Mouse (Mus musculus) cerebellum, adult 2 months (tissue): ENCODE data around the gene Iqgap1. TPM values are rescaled to one million over a fixed set of nuclear protein-coding genes. Genes with fewer than 3 reads are reported as not detected.
"Not testable (repeated sequence)": the region's sequence is repeated elsewhere in the genome, so short reads cannot be mapped to it uniquely, and the experiment has no call there.

Experiments
- DNase-seq, 2 experiments: peaks; one replicate each; pipeline ENCODE4 v3.0.0; 2021
- H3K27ac ChIP-seq: fragments of 200-500 bp; 2 replicates; pipeline ENCODE4 v1.5.1; 2012; ENCODE audit warnings: low read length, control low read depth, inconsistent platforms; ENCODE audit not compliant: insufficient read depth
- H3K27me3 ChIP-seq: fragments of 200-500 bp; 2 replicates; pipeline ENCODE4 v1.6.1; 2012; ENCODE audit warnings: inconsistent platforms, mild to moderate bottlenecking, low read length, moderate library complexity; ENCODE audit not compliant: control insufficient read depth, insufficient read depth
- H3K4me1 ChIP-seq: fragments of 200-500 bp; 2 replicates; pipeline ENCODE4 v1.6.1; 2011; ENCODE audit warnings: low read length; ENCODE audit not compliant: control insufficient read depth, insufficient read depth
- H3K4me3 ChIP-seq: fragments of 200-500 bp; replicated peaks from 2 replicates; pipeline ENCODE3; 2011; ENCODE audit warnings: mild to moderate bottlenecking, low read depth, low read length, control low read depth; ENCODE audit not compliant: insufficient read depth
- CTCF ChIP-seq: fragments of 200-500 bp; IDR thresholded peaks from 2 replicates; pipeline ENCODE4 v1.5.1; 2011; ENCODE audit warnings: low read depth, mild to moderate bottlenecking, control low read depth, low read length, moderate library complexity, borderline replicate concordance; ENCODE audit not compliant: insufficient read depth
- POLR2A ChIP-seq: fragments of 200-500 bp; IDR thresholded peaks from 2 replicates; pipeline ENCODE4 v1.6.1; 2011; ENCODE audit warnings: low read length, control low read depth, borderline replicate concordance; ENCODE audit not compliant: insufficient read depth
- WGBS: fragments of 180-500 bp; shearing (Covaris S2); methylation state at CpG from one replicate; pipeline ENCODE4 v1.1.7; 2018; 5-methylcytosine and 5-hydroxymethylcytosine counted together
- polyA plus RNA-seq: library from polyadenylated mRNA; depleted of rRNA; stranded (reverse); fragments of >200 nt; gene quantifications from 2 replicates; pipeline ENCODE4 v1.2.3, GENCODE M21; 2012

Gene Iqgap1
- polyA plus RNA-seq, 1 experiment = 21.0 TPM

- H3K4me1 ChIP-seq = no peaks in the 10 kb centered on the region
- WGBS = 50% methylated on average over 12 of the region's 12 CpGs
- no peaks in the 10 kb centered on the region; the same call in 1 of the 2 replicates for H3K27me3 ChIP-seq
- no peak for DNase-seq
- no peak overlapping the region for H3K27ac ChIP-seq
- TF ChIP-seq CTCF (no peak), POLR2A (no peak)
- no peak overlapping the region for H3K4me3 ChIP-seq
Observed at GRCm38 (mm10) chr7:80833651-80834532, 8.1 kb upstream of the Iqgap1 start.

- 17% methylated on average over 14 of the region's 14 CpGs for WGBS
- DNase-seq = not testable (repeated sequence)
Observed at GRCm38 (mm10) chr7:80832996-80833650, 7.3 kb upstream of the Iqgap1 start.

GRCm38 (mm10) chr7:80832191-80832590 lies 6.4 kb upstream of the Iqgap1 start:
- DNase-seq = no peak
- H3K27ac ChIP-seq = no peak overlapping the region
- no peak for TF ChIP-seq CTCF
- WGBS = 20% methylated on average over 4 of the region's 4 CpGs
- no peaks in the 10 kb centered on the region for H3K4me1 ChIP-seq
- no peak overlapping the region for H3K4me3 ChIP-seq
- no peaks in the 10 kb centered on the region; the same call in 1 of the 2 replicates for H3K27me3 ChIP-seq

More at GRCm38 (mm10) chr7:80832996-80833650, 7.3 kb upstream of the Iqgap1 start:
- H3K4me3 ChIP-seq, H3K27me3 ChIP-seq, H3K4me1 ChIP-seq, H3K27ac ChIP-seq: not testable (repeated sequence)

GRCm38 (mm10) chr7:80830193-80830803 lies 4.5 kb upstream of the Iqgap1 start:
- Histone ChIP-seq H3K4me3 (no peak overlapping the region), H3K4me1 (no peaks in the 10 kb centered on the region), H3K27ac (no peak overlapping the region), H3K27me3 (no peaks in the 10 kb centered on the region)
- no peak for TF ChIP-seq CTCF
- TF ChIP-seq POLR2A = no peak
- 83% methylated on average over 15 of the region's 15 CpGs for WGBS
- no peak for DNase-seq

- DNase-seq = no peak
- TF ChIP-seq POLR2A = no peak
- TF ChIP-seq CTCF = no peak
- Histone ChIP-seq H3K27ac (no peak overlapping the region), H3K27me3 (no peaks in the 10 kb centered on the region), H3K4me3 (no peak overlapping the region), H3K4me1 (no peaks in the 10 kb centered on the region)
- WGBS = 62% methylated on average over 18 of the region's 18 CpGs
Observed at GRCm38 (mm10) chr7:80828146-80828860, 2.5 kb upstream of the Iqgap1 start.

GRCm38 (mm10) chr7:80823875-80824682 lies 1.7 kb downstream of the Iqgap1 start:
- 80% methylated on average over 11 of the region's 11 CpGs for WGBS

GRCm38 (mm10) chr7:80823267-80823666 lies 2.5 kb downstream of the Iqgap1 start:
- no peak for TF ChIP-seq POLR2A
- TF ChIP-seq CTCF = no peak
- DNase-seq = no peak
- WGBS = 83% methylated on average over 4 of the region's 4 CpGs
- Histone ChIP-seq H3K4me1 (no peaks in the 10 kb centered on the region), H3K27ac (no peak overlapping the region), H3K27me3 (no peaks in the 10 kb centered on the region), H3K4me3 (no peak overlapping the region)

More at GRCm38 (mm10) chr7:80823875-80824682, 1.7 kb downstream of the Iqgap1 start:
- no peak overlapping the region for H3K4me3 ChIP-seq
- H3K4me1 ChIP-seq = no peaks in the 10 kb centered on the region
- TF ChIP-seq CTCF (no peak), POLR2A (no peak)
- no peak overlapping the region for H3K27ac ChIP-seq
- no peak for DNase-seq
- H3K27me3 ChIP-seq = no peaks in the 10 kb centered on the region
